Mouse (Mus musculus): ENCODE measurements around the gene Glis1. TPM values are rescaled to one million over a fixed set of nuclear protein-coding genes. Genes with fewer than 3 reads are reported as not detected.
A peak's percentile ranks its signal among the peaks of the same experiment; 100 is the strongest.

The Glis1 gene
- polyA plus RNA-seq, 1 experiment from 2014 or later = 0.85 TPM

GRCm38 (mm10) chr4:107652598-107653279 lies 218.3 kb downstream of the Glis1 start:
- peaks cover 3% of the 10 kb centered on the region; the same call in 1 of the 2 replicates for H3K27me3 ChIP-seq (replicated peaks)
- no peak overlapping the region for H3K9ac ChIP-seq
- H3K9me3 ChIP-seq = no peaks in the 10 kb centered on the region
- H3K36me3 ChIP-seq = no peaks in the 10 kb centered on the region
- peak; percentile 90 for ATAC-seq
- 8% methylated on average over 7 of the region's 7 CpGs for WGBS
- H3K4me2 ChIP-seq (replicated peaks) = peak overlapping the region; percentile 12; the same call in 1 of the 2 replicates
- H3K4me3 ChIP-seq (replicated peaks) = no peak overlapping the region
- H3K4me1 ChIP-seq (replicated peaks) = peaks cover 2% of the 10 kb centered on the region; the same call in 1 of the 2 replicates
- no peak overlapping the region for H3K27ac ChIP-seq

GRCm38 (mm10) chr4:107653280-107653643 lies 218.9 kb downstream of the Glis1 start:
- peaks cover 3% of the 10 kb centered on the region; the same call in 1 of the 2 replicates for H3K27me3 ChIP-seq (replicated peaks)
- H3K9me3 ChIP-seq = no peaks in the 10 kb centered on the region
- no peak overlapping the region for H3K4me3 ChIP-seq (replicated peaks)
- peaks cover 2% of the 10 kb centered on the region; the same call in 1 of the 2 replicates for H3K4me1 ChIP-seq (replicated peaks)
- H3K4me2 ChIP-seq (replicated peaks) = no peak overlapping the region
- 60% methylated on average over 5 of the region's 5 CpGs for WGBS
- ATAC-seq = no peak; the same call in 1 of the 2 replicates
- no peaks in the 10 kb centered on the region for H3K36me3 ChIP-seq
- no peak overlapping the region for H3K9ac ChIP-seq
- H3K27ac ChIP-seq = no peak overlapping the region

GRCm38 (mm10) chr4:107660649-107661048 lies 226.3 kb downstream of the Glis1 start:
- no peaks in the 10 kb centered on the region for H3K36me3 ChIP-seq
- no peak overlapping the region for H3K9ac ChIP-seq
- no peak overlapping the region for H3K27ac ChIP-seq
- no peaks in the 10 kb centered on the region for H3K9me3 ChIP-seq
- no peak overlapping the region for H3K4me3 ChIP-seq (replicated peaks)
- no peaks in the 10 kb centered on the region; the same call in 1 of the 2 replicates for H3K27me3 ChIP-seq (replicated peaks)
- WGBS = 91% methylated on average over 11 of the region's 11 CpGs
- no peak for ATAC-seq
- no peak overlapping the region for H3K4me2 ChIP-seq (replicated peaks)
- 0 out of 2 replicates have a peak, but pooled peaks cover 2% of the 10 kb centered on the region for H3K4me1 ChIP-seq (replicated peaks)

- H3K27me3 ChIP-seq (replicated peaks) = 0 out of 2 replicates have a peak, but pooled peaks cover 5% of the 10 kb centered on the region
These were observed 234.1 kb downstream of the Glis1 start for GRCm38 (mm10) chr4:107668514-107668913.

GRCm38 (mm10) chr4:107670731-107671130 lies 236.3 kb downstream of the Glis1 start:
- 62% methylated on average over 5 of the region's 5 CpGs for WGBS
- H3K27me3 ChIP-seq (replicated peaks) = 0 out of 2 replicates have a peak, but pooled peaks cover 5% of the 10 kb centered on the region

More at GRCm38 (mm10) chr4:107668514-107668913, 234.1 kb downstream of the Glis1 start:
- Histone ChIP-seq H3K27ac (no peak overlapping the region), H3K4me2 (replicated peaks) (no peak overlapping the region), H3K4me1 (replicated peaks) (no peaks in the 10 kb centered on the region), H3K4me3 (replicated peaks) (no peak overlapping the region), H3K9ac (no peak overlapping the region), H3K36me3 (no peaks in the 10 kb centered on the region), H3K9me3 (no peaks in the 10 kb centered on the region)
- ATAC-seq = no peak
- 79% methylated on average over 2 of the region's 2 CpGs for WGBS

GRCm38 (mm10) chr4:107673638-107674321 lies 239.4 kb downstream of the Glis1 start:
- no peak overlapping the region for H3K9ac ChIP-seq
- WGBS = 20% methylated on average over 23 of the region's 23 CpGs
- 0 out of 2 replicates have a peak overlapping the region, but pooled peaks have one; percentile 17 for H3K4me2 ChIP-seq (replicated peaks)
- ATAC-seq = peak; percentile 92
- no peaks in the 10 kb centered on the region for H3K36me3 ChIP-seq
- no peak overlapping the region for H3K4me3 ChIP-seq (replicated peaks)
- H3K27ac ChIP-seq = no peak overlapping the region
- no peaks in the 10 kb centered on the region; the same call in 1 of the 2 replicates for H3K4me1 ChIP-seq (replicated peaks)
- H3K27me3 ChIP-seq (replicated peaks) = 0 out of 2 replicates have a peak, but pooled peaks cover 5% of the 10 kb centered on the region
- no peaks in the 10 kb centered on the region for H3K9me3 ChIP-seq

More at GRCm38 (mm10) chr4:107670731-107671130, 236.3 kb downstream of the Glis1 start:
- Histone ChIP-seq H3K36me3 (no peaks in the 10 kb centered on the region), H3K9me3 (no peaks in the 10 kb centered on the region), H3K4me1 (replicated peaks) (no peaks in the 10 kb centered on the region; the same call in 1 of the 2 replicates), H3K4me2 (replicated peaks) (no peak overlapping the region), H3K4me3 (replicated peaks) (no peak overlapping the region), H3K27ac (no peak overlapping the region), H3K9ac (no peak overlapping the region)
- ATAC-seq = no peak

- no peak for ATAC-seq
- Histone ChIP-seq H3K4me2 (replicated peaks) (0 out of 2 replicates have a peak overlapping the region, but pooled peaks have one; percentile 17), H3K9ac (no peak overlapping the region), H3K9me3 (no peaks in the 10 kb centered on the region), H3K36me3 (no peaks in the 10 kb centered on the region), H3K4me1 (replicated peaks) (no peaks in the 10 kb centered on the region; the same call in 1 of the 2 replicates), H3K4me3 (replicated peaks) (no peak overlapping the region), H3K27me3 (replicated peaks) (0 out of 2 replicates have a peak, but pooled peaks cover 5% of the 10 kb centered on the region), H3K27ac (no peak overlapping the region)
- WGBS = 28% methylated on average over 5 of the region's 5 CpGs
These were observed 239.9 kb downstream of the Glis1 start for GRCm38 (mm10) chr4:107674322-107674644.

GRCm38 (mm10) chr4:107675645-107676044 lies 241.3 kb downstream of the Glis1 start:
- no peak overlapping the region for H3K27ac ChIP-seq
- WGBS = 61% methylated on average over 10 of the region's 10 CpGs
- H3K4me3 ChIP-seq (replicated peaks) = no peak overlapping the region
- H3K4me2 ChIP-seq (replicated peaks) = no peak overlapping the region
- H3K36me3 ChIP-seq = no peaks in the 10 kb centered on the region
- H3K27me3 ChIP-seq (replicated peaks) = 0 out of 2 replicates have a peak, but pooled peaks cover 5% of the 10 kb centered on the region
- H3K9ac ChIP-seq = no peak overlapping the region
- no peak for ATAC-seq
- H3K9me3 ChIP-seq = no peaks in the 10 kb centered on the region
- H3K4me1 ChIP-seq (replicated peaks) = no peaks in the 10 kb centered on the region; the same call in 1 of the 2 replicates

GRCm38 (mm10) chr4:107680311-107681098 lies 246.1 kb downstream of the Glis1 start:
- WGBS = 44% methylated on average over 15 of the region's 15 CpGs
- Histone ChIP-seq H3K9me3 (no peaks in the 10 kb centered on the region), H3K9ac (no peak overlapping the region), H3K4me1 (replicated peaks) (no peaks in the 10 kb centered on the region), H3K27me3 (replicated peaks) (no peaks in the 10 kb centered on the region), H3K4me2 (replicated peaks) (no peak overlapping the region), H3K36me3 (no peaks in the 10 kb centered on the region), H3K4me3 (replicated peaks) (no peak overlapping the region), H3K27ac (no peak overlapping the region)
- ATAC-seq = no peak

- H3K4me1 ChIP-seq (replicated peaks) = no peaks in the 10 kb centered on the region
- no peak overlapping the region for H3K4me2 ChIP-seq (replicated peaks)
- ATAC-seq = no peak
- H3K27ac ChIP-seq = no peak overlapping the region
- H3K9me3 ChIP-seq = no peaks in the 10 kb centered on the region
- H3K27me3 ChIP-seq (replicated peaks) = no peaks in the 10 kb centered on the region
- no peaks in the 10 kb centered on the region for H3K36me3 ChIP-seq
- H3K9ac ChIP-seq = no peak overlapping the region
- H3K4me3 ChIP-seq (replicated peaks) = no peak overlapping the region
- 55% methylated on average over 9 of the region's 9 CpGs for WGBS
These were observed 246.9 kb downstream of the Glis1 start for GRCm38 (mm10) chr4:107681099-107681849.

GRCm38 (mm10) chr4:107683006-107683756 lies 248.8 kb downstream of the Glis1 start:
- Histone ChIP-seq H3K27ac (no peak overlapping the region), H3K4me3 (replicated peaks) (no peak overlapping the region), H3K27me3 (replicated peaks) (no peaks in the 10 kb centered on the region), H3K4me1 (replicated peaks) (no peaks in the 10 kb centered on the region), H3K9ac (no peak overlapping the region), H3K9me3 (no peaks in the 10 kb centered on the region), H3K36me3 (no peaks in the 10 kb centered on the region), H3K4me2 (replicated peaks) (no peak overlapping the region)
- ATAC-seq = no peak
- WGBS = 87% methylated on average over 36 of the region's 37 CpGs
